Mouse (Mus musculus): ENCODE results near the gene Armc2.

- TF ChIP-seq MAFK (IDR thresholded peaks at IDR 0.05; ENCODE audit: insufficient read depth, low read depth, low read length) (no peak), HCFC1 (IDR thresholded peaks at IDR 0.05; ENCODE audit: borderline replicate concordance, insufficient read depth, low read length) (no peak), ZC3H11A (IDR thresholded peaks at IDR 0.05; ENCODE audit: borderline replicate concordance, low read depth, low read length) (no peak), CHD2 (IDR thresholded peaks at IDR 0.05; ENCODE audit: low read depth, low read length) (no peak), ZNF384 (IDR thresholded peaks at IDR 0.05; ENCODE audit: low read depth, low read length) (no peak)
Observed at GRCm38 (mm10) chr10:42057231-42057601, 39.0 kb upstream of the Armc2 start.
